Mouse (Mus musculus): ENCODE measurements around the gene Zfp991.
"Not testable (repeated sequence)": the region's sequence is repeated elsewhere in the genome, so short reads cannot be mapped to it uniquely, and the experiment has no call there.

GRCm38 (mm10) chr4:147141757-147142156 lies 9.9 kb downstream of the Zfp991 start:
- not testable (repeated sequence) for TF ChIP-seq POLR2A (IDR thresholded peaks at IDR 0.05; ENCODE audit: borderline replicate concordance, extremely low read depth, insufficient read depth, insufficient read length, poor library complexity, severe bottlenecking); CTCF (IDR thresholded peaks at IDR 0.05; ENCODE audit: borderline replicate concordance, extremely low read depth, insufficient read depth, insufficient read length)

All from brain, embryonic 14.5 days (tissue).